Mouse (Mus musculus): Measurements from ENCODE around the gene Gm49630. TPM values are rescaled to one million over a fixed set of nuclear protein-coding genes. Genes with fewer than 3 reads are reported as not detected.
"Not testable (repeated sequence)": the region's sequence is repeated elsewhere in the genome, so short reads cannot be mapped to it uniquely, and the experiment has no call there.

Gene Gm49630
- polyA plus RNA-seq (2014; fragmentation: Nextera tagmentation; extraction: Ambion mirVana) = not detected in 2 replicates

GRCm38 (mm10) chr17:7371879-7372278 lies at the start of gene Gm49630:
Gm49630 (minus strand) TSS chr17:7371979.
- not testable (repeated sequence) for H3K4me1 ChIP-seq (replicated peaks; ENCODE audit: control insufficient read depth, insufficient read depth, low read length); H3K4me3 ChIP-seq (replicated peaks; ENCODE audit: low read length); H3K4me2 ChIP-seq (replicated peaks); H3K9ac ChIP-seq; H3K36me3 ChIP-seq (replicated peaks; ENCODE audit: control insufficient read depth, insufficient read depth); H3K9me3 ChIP-seq (ENCODE audit: control insufficient read depth, low read length); H3K27ac ChIP-seq; H3K27me3 ChIP-seq (ENCODE audit: control insufficient read depth, insufficient read depth, low read length); DNase-seq (ENCODE audit: low spot score); ATAC-seq (ENCODE audit: low FRiP score)
- WGBS = 80% methylated on average over 2 of the region's 5 CpGs

- H3K36me3 ChIP-seq (replicated peaks; ENCODE audit: control insufficient read depth, insufficient read depth); H3K9me3 ChIP-seq (ENCODE audit: control insufficient read depth, low read length); DNase-seq (ENCODE audit: low spot score); H3K27ac ChIP-seq; H3K9ac ChIP-seq; H3K4me3 ChIP-seq (replicated peaks; ENCODE audit: low read length); H3K4me1 ChIP-seq (replicated peaks; ENCODE audit: control insufficient read depth, insufficient read depth, low read length); H3K27me3 ChIP-seq (ENCODE audit: control insufficient read depth, insufficient read depth, low read length); H3K4me2 ChIP-seq (replicated peaks): not testable (repeated sequence)
- 28% methylated on average over 3 of the region's 3 CpGs for WGBS
- ATAC-seq (ENCODE audit: low FRiP score) = peak; percentile 91
Observed at GRCm38 (mm10) chr17:7420191-7420973, 48.6 kb upstream of the Gm49630 start.

- not testable (repeated sequence) for H3K36me3 ChIP-seq (replicated peaks; ENCODE audit: control insufficient read depth, insufficient read depth); H3K4me3 ChIP-seq (replicated peaks; ENCODE audit: low read length); H3K27me3 ChIP-seq (ENCODE audit: control insufficient read depth, insufficient read depth, low read length); DNase-seq (ENCODE audit: low spot score); H3K27ac ChIP-seq; H3K9me3 ChIP-seq (ENCODE audit: control insufficient read depth, low read length); H3K4me1 ChIP-seq (replicated peaks; ENCODE audit: control insufficient read depth, insufficient read depth, low read length); ATAC-seq (ENCODE audit: low FRiP score); H3K9ac ChIP-seq; H3K4me2 ChIP-seq (replicated peaks)
- 83% methylated on average over 7 of the region's 9 CpGs for WGBS
Observed at GRCm38 (mm10) chr17:7414601-7415310, 43.0 kb upstream of the Gm49630 start.

GRCm38 (mm10) chr17:7413336-7413735 lies 41.6 kb upstream of the Gm49630 start:
- 83% methylated on average over 8 of the region's 8 CpGs for WGBS
- H3K9ac ChIP-seq; H3K36me3 ChIP-seq (replicated peaks; ENCODE audit: control insufficient read depth, insufficient read depth); H3K4me1 ChIP-seq (replicated peaks; ENCODE audit: control insufficient read depth, insufficient read depth, low read length); H3K4me2 ChIP-seq (replicated peaks); H3K27me3 ChIP-seq (ENCODE audit: control insufficient read depth, insufficient read depth, low read length); H3K4me3 ChIP-seq (replicated peaks; ENCODE audit: low read length); DNase-seq (ENCODE audit: low spot score); H3K9me3 ChIP-seq (ENCODE audit: control insufficient read depth, low read length); H3K27ac ChIP-seq; ATAC-seq (ENCODE audit: low FRiP score): not testable (repeated sequence)

GRCm38 (mm10) chr17:7399770-7400169 lies 28.0 kb upstream of the Gm49630 start:
- not testable (repeated sequence) for H3K4me2 ChIP-seq (replicated peaks); H3K4me3 ChIP-seq (replicated peaks; ENCODE audit: low read length); H3K9ac ChIP-seq; H3K9me3 ChIP-seq (ENCODE audit: control insufficient read depth, low read length); H3K4me1 ChIP-seq (replicated peaks; ENCODE audit: control insufficient read depth, insufficient read depth, low read length); ATAC-seq (ENCODE audit: low FRiP score); H3K36me3 ChIP-seq (replicated peaks; ENCODE audit: control insufficient read depth, insufficient read depth); H3K27me3 ChIP-seq (ENCODE audit: control insufficient read depth, insufficient read depth, low read length); DNase-seq (ENCODE audit: low spot score); H3K27ac ChIP-seq
- WGBS = 78% methylated on average over 6 of the region's 6 CpGs

GRCm38 (mm10) chr17:7398198-7398847 lies 26.5 kb upstream of the Gm49630 start:
- not testable (repeated sequence) for DNase-seq (ENCODE audit: low spot score); H3K9ac ChIP-seq; H3K36me3 ChIP-seq (replicated peaks; ENCODE audit: control insufficient read depth, insufficient read depth); H3K4me2 ChIP-seq (replicated peaks); H3K4me3 ChIP-seq (replicated peaks; ENCODE audit: low read length); H3K4me1 ChIP-seq (replicated peaks; ENCODE audit: control insufficient read depth, insufficient read depth, low read length); H3K27ac ChIP-seq; H3K9me3 ChIP-seq (ENCODE audit: control insufficient read depth, low read length); ATAC-seq (ENCODE audit: low FRiP score); H3K27me3 ChIP-seq (ENCODE audit: control insufficient read depth, insufficient read depth, low read length)
- WGBS = 88% methylated on average over 6 of the region's 6 CpGs

- not testable (repeated sequence) for ATAC-seq (ENCODE audit: low FRiP score); DNase-seq (ENCODE audit: low spot score); H3K4me2 ChIP-seq (replicated peaks); H3K4me1 ChIP-seq (replicated peaks; ENCODE audit: control insufficient read depth, insufficient read depth, low read length); H3K9ac ChIP-seq; H3K4me3 ChIP-seq (replicated peaks; ENCODE audit: low read length); H3K9me3 ChIP-seq (ENCODE audit: control insufficient read depth, low read length); H3K27ac ChIP-seq; H3K27me3 ChIP-seq (ENCODE audit: control insufficient read depth, insufficient read depth, low read length); H3K36me3 ChIP-seq (replicated peaks; ENCODE audit: control insufficient read depth, insufficient read depth)
- WGBS = 94% methylated on average over 10 of the region's 13 CpGs
Observed at GRCm38 (mm10) chr17:7397079-7397478, 25.3 kb upstream of the Gm49630 start.

GRCm38 (mm10) chr17:7396288-7396687 lies 24.5 kb upstream of the Gm49630 start:
- WGBS = no CpG with 5 or more reads among the region's 2 CpGs
- not testable (repeated sequence) for H3K36me3 ChIP-seq (replicated peaks; ENCODE audit: control insufficient read depth, insufficient read depth); DNase-seq (ENCODE audit: low spot score); ATAC-seq (ENCODE audit: low FRiP score); H3K9ac ChIP-seq; H3K9me3 ChIP-seq (ENCODE audit: control insufficient read depth, low read length); H3K27ac ChIP-seq; H3K4me1 ChIP-seq (replicated peaks; ENCODE audit: control insufficient read depth, insufficient read depth, low read length); H3K4me3 ChIP-seq (replicated peaks; ENCODE audit: low read length); H3K4me2 ChIP-seq (replicated peaks); H3K27me3 ChIP-seq (ENCODE audit: control insufficient read depth, insufficient read depth, low read length)

- H3K27ac ChIP-seq; H3K27me3 ChIP-seq (ENCODE audit: control insufficient read depth, insufficient read depth, low read length); H3K36me3 ChIP-seq (replicated peaks; ENCODE audit: control insufficient read depth, insufficient read depth); H3K9ac ChIP-seq; H3K4me1 ChIP-seq (replicated peaks; ENCODE audit: control insufficient read depth, insufficient read depth, low read length); ATAC-seq (ENCODE audit: low FRiP score); H3K4me3 ChIP-seq (replicated peaks; ENCODE audit: low read length); H3K4me2 ChIP-seq (replicated peaks); DNase-seq (ENCODE audit: low spot score); H3K9me3 ChIP-seq (ENCODE audit: control insufficient read depth, low read length): not testable (repeated sequence)
- 86% methylated on average over 6 of the region's 8 CpGs for WGBS
Observed at GRCm38 (mm10) chr17:7395671-7396070, 23.9 kb upstream of the Gm49630 start.

Data from hindbrain, embryonic 14.5 days (tissue).